Mouse (Mus musculus): ENCODE results near the gene Srebf2. TPM values are rescaled to one million over a fixed set of nuclear protein-coding genes. Genes with fewer than 3 reads are reported as not detected.

Srebf2 gene
- polyA plus RNA-seq, 1 experiment from 2014 or later = 101 TPM

GRCm38 (mm10) chr15:82218778-82219666, 72.0 kb downstream of the Srebf2 start:
- H3K27ac ChIP-seq (ENCODE audit: low read depth, low read length) = no peak overlapping the region
- no peaks in the 10 kb centered on the region; the same call in 1 of the 2 replicates for H3K4me1 ChIP-seq (replicated peaks; ENCODE audit: control insufficient read depth, insufficient read depth, low read length)
- H3K9me3 ChIP-seq (ENCODE audit: control insufficient read depth, low read length) = no peaks in the 10 kb centered on the region
- no peaks in the 10 kb centered on the region for H3K36me3 ChIP-seq (ENCODE audit: control insufficient read depth, insufficient read depth, low read length)
- no peak for ATAC-seq (replicated peaks; ENCODE audit: low FRiP score)
- no peak overlapping the region for H3K4me3 ChIP-seq (ENCODE audit: low read depth, low read length)
- no peak overlapping the region for H3K4me2 ChIP-seq
- no peak overlapping the region for H3K9ac ChIP-seq (ENCODE audit: low read depth, low read length)
- H3K27me3 ChIP-seq (replicated peaks; ENCODE audit: control insufficient read depth, insufficient read depth, low read length) = peaks cover 59% of the 10 kb centered on the region
- no peak for DNase-seq (ENCODE audit: low spot score)
- WGBS = 53% methylated on average over 26 of the region's 26 CpGs

GRCm38 (mm10) chr15:82220003-82220675, 73.2 kb downstream of the Srebf2 start:
- H3K4me3 ChIP-seq (ENCODE audit: low read depth, low read length) = no peak overlapping the region
- no peak overlapping the region for H3K27ac ChIP-seq (ENCODE audit: low read depth, low read length)
- 74% methylated on average over 11 of the region's 12 CpGs for WGBS
- H3K27me3 ChIP-seq (replicated peaks; ENCODE audit: control insufficient read depth, insufficient read depth, low read length) = peaks cover 59% of the 10 kb centered on the region
- DNase-seq (ENCODE audit: low spot score) (no peak), ATAC-seq (replicated peaks; ENCODE audit: low FRiP score) (no peak)
- no peak overlapping the region for H3K9ac ChIP-seq (ENCODE audit: low read depth, low read length)
- no peak overlapping the region for H3K4me2 ChIP-seq
- no peaks in the 10 kb centered on the region for H3K9me3 ChIP-seq (ENCODE audit: control insufficient read depth, low read length)
- H3K4me1 ChIP-seq (replicated peaks; ENCODE audit: control insufficient read depth, insufficient read depth, low read length) = peaks cover 6% of the 10 kb centered on the region
- H3K36me3 ChIP-seq (ENCODE audit: control insufficient read depth, insufficient read depth, low read length) = no peaks in the 10 kb centered on the region

- no peak overlapping the region for H3K9ac ChIP-seq (ENCODE audit: low read depth, low read length)
- H3K4me3 ChIP-seq (ENCODE audit: low read depth, low read length) = no peak overlapping the region
- peaks cover 51% of the 10 kb centered on the region for H3K27me3 ChIP-seq (replicated peaks; ENCODE audit: control insufficient read depth, insufficient read depth, low read length)
- no peak overlapping the region for H3K27ac ChIP-seq (ENCODE audit: low read depth, low read length)
- H3K36me3 ChIP-seq (ENCODE audit: control insufficient read depth, insufficient read depth, low read length) = no peaks in the 10 kb centered on the region
- no peak for DNase-seq (ENCODE audit: low spot score)
- ATAC-seq (replicated peaks; ENCODE audit: low FRiP score) = no peak
- peaks cover 6% of the 10 kb centered on the region for H3K4me1 ChIP-seq (replicated peaks; ENCODE audit: control insufficient read depth, insufficient read depth, low read length)
- H3K9me3 ChIP-seq (ENCODE audit: control insufficient read depth, low read length) = no peaks in the 10 kb centered on the region
- H3K4me2 ChIP-seq = no peak overlapping the region
- WGBS = 74% methylated on average over 14 of the region's 14 CpGs
These were observed 74.3 kb downstream of the Srebf2 start for GRCm38 (mm10) chr15:82221104-82221860.

- no peak for ATAC-seq (replicated peaks; ENCODE audit: low FRiP score)
- Histone ChIP-seq H3K4me1 (replicated peaks; ENCODE audit: control insufficient read depth, insufficient read depth, low read length) (peaks cover 6% of the 10 kb centered on the region), H3K4me3 (ENCODE audit: low read depth, low read length) (no peak overlapping the region), H3K9ac (ENCODE audit: low read depth, low read length) (no peak overlapping the region), H3K27ac (ENCODE audit: low read depth, low read length) (no peak overlapping the region), H3K36me3 (ENCODE audit: control insufficient read depth, insufficient read depth, low read length) (no peaks in the 10 kb centered on the region), H3K27me3 (replicated peaks; ENCODE audit: control insufficient read depth, insufficient read depth, low read length) (peaks cover 43% of the 10 kb centered on the region), H3K9me3 (ENCODE audit: control insufficient read depth, low read length) (no peaks in the 10 kb centered on the region), H3K4me2 (no peak overlapping the region)
- DNase-seq (ENCODE audit: low spot score) = no peak
- 21% methylated on average over 7 of the region's 7 CpGs for WGBS
These were observed 76.3 kb downstream of the Srebf2 start for GRCm38 (mm10) chr15:82223251-82223650.

- Histone ChIP-seq H3K36me3 (ENCODE audit: control insufficient read depth, insufficient read depth, low read length) (no peaks in the 10 kb centered on the region), H3K4me3 (ENCODE audit: low read depth, low read length) (peak within 1 kb of the TSS; percentile 42), H3K4me1 (replicated peaks; ENCODE audit: control insufficient read depth, insufficient read depth, low read length) (peaks cover 6% of the 10 kb centered on the region), H3K9me3 (ENCODE audit: control insufficient read depth, low read length) (no peaks in the 10 kb centered on the region), H3K27ac (ENCODE audit: low read depth, low read length) (no peak within 1 kb of the TSS), H3K4me2 (peak within 1 kb of the TSS; percentile 75), H3K9ac (ENCODE audit: low read depth, low read length) (no peak within 1 kb of the TSS), H3K27me3 (replicated peaks; ENCODE audit: control insufficient read depth, insufficient read depth, low read length) (peaks cover 38% of the 10 kb centered on the region)
- ATAC-seq (replicated peaks; ENCODE audit: low FRiP score) (peak; percentile 58; the same call in 1 of the 2 replicates), DNase-seq (ENCODE audit: low spot score) (no peak)
- WGBS = 2% methylated on average over 40 of the region's 44 CpGs
These were observed 76.9 kb downstream of the Srebf2 start, which contains the start of gene Tnfrsf13c for GRCm38 (mm10) chr15:82223657-82224601. Gene Tnfrsf13c (minus strand): TSS chr15:82224369.

GRCm38 (mm10) chr15:82224602-82225215, 77.7 kb downstream of the Srebf2 start:
- no peak overlapping the region for H3K27ac ChIP-seq (ENCODE audit: low read depth, low read length)
- peak overlapping the region; percentile 42 for H3K4me3 ChIP-seq (ENCODE audit: low read depth, low read length)
- DNase-seq (ENCODE audit: low spot score) (no peak), ATAC-seq (replicated peaks; ENCODE audit: low FRiP score) (0 out of 2 replicates have a peak, but pooled peaks have one; percentile 15)
- WGBS = 36% methylated on average over 7 of the region's 7 CpGs
- peak overlapping the region; percentile 75 for H3K4me2 ChIP-seq
- no peak overlapping the region for H3K9ac ChIP-seq (ENCODE audit: low read depth, low read length)
- no peaks in the 10 kb centered on the region for H3K9me3 ChIP-seq (ENCODE audit: control insufficient read depth, low read length)
- H3K4me1 ChIP-seq (replicated peaks; ENCODE audit: control insufficient read depth, insufficient read depth, low read length) = peaks cover 12% of the 10 kb centered on the region
- no peaks in the 10 kb centered on the region for H3K36me3 ChIP-seq (ENCODE audit: control insufficient read depth, insufficient read depth, low read length)
- peaks cover 36% of the 10 kb centered on the region for H3K27me3 ChIP-seq (replicated peaks; ENCODE audit: control insufficient read depth, insufficient read depth, low read length)

GRCm38 (mm10) chr15:82225769-82226168, 78.8 kb downstream of the Srebf2 start:
- H3K9me3 ChIP-seq (ENCODE audit: control insufficient read depth, low read length) = no peaks in the 10 kb centered on the region
- H3K36me3 ChIP-seq (ENCODE audit: control insufficient read depth, insufficient read depth, low read length) = no peaks in the 10 kb centered on the region
- H3K4me3 ChIP-seq (ENCODE audit: low read depth, low read length) = no peak overlapping the region
- peaks cover 19% of the 10 kb centered on the region for H3K4me1 ChIP-seq (replicated peaks; ENCODE audit: control insufficient read depth, insufficient read depth, low read length)
- WGBS = 73% methylated on average over 5 of the region's 5 CpGs
- H3K9ac ChIP-seq (ENCODE audit: low read depth, low read length) = no peak overlapping the region
- H3K4me2 ChIP-seq = no peak overlapping the region
- H3K27me3 ChIP-seq (replicated peaks; ENCODE audit: control insufficient read depth, insufficient read depth, low read length) = peaks cover 36% of the 10 kb centered on the region
- ATAC-seq (replicated peaks; ENCODE audit: low FRiP score) (no peak), DNase-seq (ENCODE audit: low spot score) (no peak)
- H3K27ac ChIP-seq (ENCODE audit: low read depth, low read length) = no peak overlapping the region

Data from liver, embryonic 11.5 days (tissue).